Mouse (Mus musculus): ENCODE measurements at regions not wholly inside any gene's neighbourhood (a gene's known extent, or its start where the extent isn't known, plus 50 kb on each side); places are given as distances from the start of the nearest gene placed in this dataset.

DNA sequence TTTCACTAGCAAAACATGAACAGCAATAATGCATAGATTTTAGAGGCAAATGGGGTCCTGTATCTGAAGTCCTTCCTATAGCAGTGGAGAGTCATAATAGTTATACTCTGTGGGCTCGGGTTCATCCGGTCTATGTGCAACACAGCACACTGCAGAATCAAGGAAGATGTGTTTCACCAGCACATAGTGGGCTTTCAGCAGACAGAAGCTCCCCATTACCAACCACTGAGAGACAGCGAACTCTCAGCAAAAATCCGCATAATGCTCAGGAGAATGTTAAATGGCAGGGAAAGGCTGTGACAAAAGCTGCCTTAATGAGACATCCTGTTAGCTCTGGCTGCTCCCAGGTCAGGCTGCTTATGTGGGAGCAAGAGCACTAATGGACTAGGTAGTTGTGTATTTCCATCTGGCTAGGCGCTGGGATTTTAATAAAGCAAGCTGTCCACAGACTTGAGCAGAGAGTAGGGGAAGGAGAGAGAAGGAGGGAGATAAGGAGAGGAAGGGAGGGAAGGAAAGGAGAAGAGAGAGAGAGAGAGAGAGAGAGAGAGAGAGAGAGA is 286.7 kb upstream of the Cdh11 start:
- TF ChIP-seq POLR2A (IDR thresholded peaks at IDR 0.05; ENCODE audit: extremely low read depth, insufficient read depth, low read length) (no peak), CTCF (IDR thresholded peaks at IDR 0.05; ENCODE audit: extremely low read depth, insufficient read depth, low read length) (no peak)
